Mouse (Mus musculus) layer of hippocampus, adult 9-10 months (tissue): ENCODE results near the gene Gm17655.
"Not testable (repeated sequence)": the region's sequence is repeated elsewhere in the genome, so short reads cannot be mapped to it uniquely, and the experiment has no call there.

ENCODE experiments used
- DNase-seq: peaks from one replicate; pipeline ENCODE4 v3.0.0; 2022; ENCODE audit warnings: low spot score

The Gm17655 gene

GRCm38 (mm10) chr5:110072413-110072812 is at the start of gene Gm17655:
Gene Gm17655 (minus strand): TSS chr5:110072513.
- not testable (repeated sequence) for DNase-seq

- peak; percentile 92 for DNase-seq
Measured at GRCm38 (mm10) chr5:110109991-110110441, 37.7 kb upstream of the Gm17655 start, which contains the start of gene Zfp605. Gene Zfp605 (plus strand): TSS chr5:110110092.

- DNase-seq, result no peak
Measured at GRCm38 (mm10) chr5:110108305-110108628, 36.0 kb upstream of the Gm17655 start.

- DNase-seq, result peak; percentile 83
Measured at GRCm38 (mm10) chr5:110107581-110108304, 35.4 kb upstream of the Gm17655 start, which contains the start of gene Gtpbp6. Gene Gtpbp6 (minus strand): TSS chr5:110108197.

- no peak for DNase-seq
Measured at GRCm38 (mm10) chr5:110106901-110107564, 34.7 kb upstream of the Gm17655 start.

- DNase-seq, result no peak
Measured at GRCm38 (mm10) chr5:110106140-110106871, 34.0 kb upstream of the Gm17655 start.

GRCm38 (mm10) chr5:110104616-110105380 is 32.5 kb upstream of the Gm17655 start:
- no peak for DNase-seq

GRCm38 (mm10) chr5:110103901-110104615 is 31.7 kb upstream of the Gm17655 start:
- DNase-seq, result no peak

GRCm38 (mm10) chr5:110102853-110103625 is 30.7 kb upstream of the Gm17655 start:
- no peak for DNase-seq

GRCm38 (mm10) chr5:110102429-110102828 is 30.1 kb upstream of the Gm17655 start:
- DNase-seq, result no peak

GRCm38 (mm10) chr5:110101716-110102347 is 29.5 kb upstream of the Gm17655 start:
- no peak for DNase-seq

- no peak for DNase-seq
Measured at GRCm38 (mm10) chr5:110100921-110101631, 28.8 kb upstream of the Gm17655 start.

- no peak for DNase-seq
Measured at GRCm38 (mm10) chr5:110099656-110100580, 27.6 kb upstream of the Gm17655 start, which contains the start of gene Plcxd1. Gene Plcxd1 (plus strand): TSS chr5:110099969.

GRCm38 (mm10) chr5:110098991-110099477 is 26.7 kb upstream of the Gm17655 start:
- DNase-seq, result no peak

GRCm38 (mm10) chr5:110094847-110095213 is 22.5 kb upstream of the Gm17655 start:
- no peak for DNase-seq

GRCm38 (mm10) chr5:110094030-110094846 is 21.9 kb upstream of the Gm17655 start, which contains the start of gene Gm35315:
Gene Gm35315 (minus strand): TSS chr5:110094420.
- peak; percentile 95 for DNase-seq

- no peak for DNase-seq
Measured at GRCm38 (mm10) chr5:110091546-110091945, 19.2 kb upstream of the Gm17655 start.
